Mouse (Mus musculus) kidney, embryonic 16.5 days (tissue): Measurements from ENCODE around the gene Farp1. TPM values are rescaled to one million over a fixed set of nuclear protein-coding genes. Genes with fewer than 3 reads are reported as not detected.

ENCODE experiments used
- ATAC-seq: fragments of 200-750 bp; cut with Nextera tagmentation; 2 replicates; pipeline ENCODE4 v1.8.0; 2017; ENCODE audit warnings: moderate TSS enrichment; ENCODE audit not compliant: low FRiP score, low TSS enrichment
- H3K27ac ChIP-seq: fragments of 300-500 bp; sonication (generic); 2 replicates; pipeline ENCODE4 v1.5.1; 2014; ENCODE audit warnings: low read length
- H3K27me3 ChIP-seq: fragments of 300-500 bp; sonication (generic); 2 replicates; pipeline ENCODE4 v1.6.1; 2014; ENCODE audit warnings: low read length, control low read depth, mixed read lengths; ENCODE audit not compliant: insufficient read depth
- H3K36me3 ChIP-seq: fragments of 300-500 bp; sonication (generic); 2 replicates; pipeline ENCODE4 v1.6.1; 2014; ENCODE audit warnings: low read length, control low read depth, mixed read lengths; ENCODE audit not compliant: insufficient read depth
- H3K4me1 ChIP-seq: fragments of 300-500 bp; sonication (generic); 2 replicates; pipeline ENCODE4 v1.6.1; 2014; ENCODE audit warnings: low read length, control low read depth, mixed read lengths; ENCODE audit not compliant: insufficient read depth
- H3K4me2 ChIP-seq: fragments of 300-500 bp; sonication (generic); replicated peaks from 2 replicates; pipeline ENCODE4 v1.6.1; 2014; ENCODE audit warnings: low read depth, low read length
- H3K4me3 ChIP-seq: fragments of 300-500 bp; sonication (generic); 2 replicates; pipeline ENCODE4 v1.5.1; 2014; ENCODE audit warnings: mild to moderate bottlenecking, low read length
- H3K9ac ChIP-seq: fragments of 300-500 bp; sonication (generic); replicated peaks from 2 replicates; pipeline ENCODE4 v1.6.1; 2014; ENCODE audit warnings: low read length
- H3K9me3 ChIP-seq: fragments of 300-500 bp; sonication (generic); 2 replicates; pipeline ENCODE4 v1.6.1; 2016; ENCODE audit warnings: low read length, control low read depth
- WGBS: fragments of 180-500 bp; shearing (Covaris S2); extraction: QIAGEN DNeasy Blood & Tissue Kit; methylation state at CpG from one replicate; pipeline ENCODE4 v1.1.7; 2014; 5-methylcytosine and 5-hydroxymethylcytosine counted together
- polyA plus RNA-seq: library from polyadenylated mRNA; unstranded; fragments of >200 nt; fragmentation: Nextera tagmentation; extraction: Ambion mirVana; gene quantifications from 2 replicates; pipeline ENCODE4 v1.2.1, GENCODE M21; 2015

Gene Farp1
- polyA plus RNA-seq, 1 experiment from 2014 or later: 31.9 TPM

- Histone ChIP-seq H3K36me3 (no peaks in the 10 kb centered on the region), H3K4me1 (peaks cover 27% of the 10 kb centered on the region), H3K4me3 (no peak overlapping the region), H3K9ac (no peak overlapping the region), H3K27me3 (no peaks in the 10 kb centered on the region), H3K4me2 (no peak overlapping the region), H3K9me3 (no peaks in the 10 kb centered on the region), H3K27ac (no peak overlapping the region)
- 64% methylated on average over 17 of the region's 17 CpGs for WGBS
- ATAC-seq: no peak
Measured at GRCm38 (mm10) chr14:121324521-121325330, 289.7 kb downstream of the Farp1 start.

- 82% methylated on average over 2 of the region's 2 CpGs for WGBS
Measured at GRCm38 (mm10) chr14:121326432-121326831, 291.4 kb downstream of the Farp1 start.

GRCm38 (mm10) chr14:121328878-121329277 is 293.9 kb downstream of the Farp1 start:
- H3K9ac ChIP-seq: no peak overlapping the region
- H3K27me3 ChIP-seq: no peaks in the 10 kb centered on the region
- ATAC-seq: no peak
- H3K4me1 ChIP-seq: peaks cover 27% of the 10 kb centered on the region
- WGBS: 64% methylated on average over 5 of the region's 5 CpGs
- H3K4me2 ChIP-seq: no peak overlapping the region
- no peaks in the 10 kb centered on the region for H3K36me3 ChIP-seq
- no peak overlapping the region for H3K4me3 ChIP-seq
- H3K9me3 ChIP-seq: no peaks in the 10 kb centered on the region
- no peak overlapping the region for H3K27ac ChIP-seq

More at GRCm38 (mm10) chr14:121326432-121326831, 291.4 kb downstream of the Farp1 start:
- no peak overlapping the region for H3K9ac ChIP-seq
- no peak for ATAC-seq
- no peak overlapping the region for H3K4me2 ChIP-seq
- no peaks in the 10 kb centered on the region for H3K9me3 ChIP-seq
- no peak overlapping the region for H3K27ac ChIP-seq
- H3K4me1 ChIP-seq: peaks cover 33% of the 10 kb centered on the region
- no peak overlapping the region for H3K4me3 ChIP-seq
- no peaks in the 10 kb centered on the region for H3K27me3 ChIP-seq
- H3K36me3 ChIP-seq: no peaks in the 10 kb centered on the region

- 44% methylated on average over 5 of the region's 5 CpGs for WGBS
Measured at GRCm38 (mm10) chr14:121329401-121330089, 294.5 kb downstream of the Farp1 start.

GRCm38 (mm10) chr14:121330090-121330408 is 295.0 kb downstream of the Farp1 start:
- Histone ChIP-seq H3K4me1 (peaks cover 25% of the 10 kb centered on the region), H3K27me3 (no peaks in the 10 kb centered on the region), H3K36me3 (peaks cover 4% of the 10 kb centered on the region; the same call in 1 of the 2 replicates), H3K4me2 (no peak overlapping the region), H3K27ac (no peak overlapping the region), H3K4me3 (no peak overlapping the region), H3K9me3 (no peaks in the 10 kb centered on the region), H3K9ac (no peak overlapping the region)
- no peak for ATAC-seq
- WGBS: 67% methylated on average over 3 of the region's 3 CpGs

More at GRCm38 (mm10) chr14:121329401-121330089, 294.5 kb downstream of the Farp1 start:
- Histone ChIP-seq H3K9ac (no peak overlapping the region), H3K36me3 (peaks cover 2% of the 10 kb centered on the region; the same call in 1 of the 2 replicates), H3K4me3 (no peak overlapping the region), H3K9me3 (no peaks in the 10 kb centered on the region), H3K4me2 (no peak overlapping the region), H3K27me3 (no peaks in the 10 kb centered on the region), H3K4me1 (peaks cover 27% of the 10 kb centered on the region), H3K27ac (no peak overlapping the region)
- no peak for ATAC-seq

Other genes starting within 250 kb of the Farp1 start
- gene Ipo5, start 124.0 kb upstream of the Farp1 start, polyA plus RNA-seq: 96.3 and 103 TPM in 2 replicates